Mouse (Mus musculus) cerebellum, postnatal 36 days (tissue): ENCODE results near the gene Zmiz1.

Source experiments
- DNase-seq, 2 experiments: peaks; one replicate each; pipeline ENCODE4 v3.0.0; 2021 to 2022; ENCODE audit warnings: mixed read lengths in 2 of 2

Gene Zmiz1

GRCm38 (mm10) chr14:25459016-25459393, at the start of gene Zmiz1:
Gene Zmiz1 (plus strand): TSS chr14:25459185.
- DNase-seq, result peak; percentile 93 to 95

DNA sequence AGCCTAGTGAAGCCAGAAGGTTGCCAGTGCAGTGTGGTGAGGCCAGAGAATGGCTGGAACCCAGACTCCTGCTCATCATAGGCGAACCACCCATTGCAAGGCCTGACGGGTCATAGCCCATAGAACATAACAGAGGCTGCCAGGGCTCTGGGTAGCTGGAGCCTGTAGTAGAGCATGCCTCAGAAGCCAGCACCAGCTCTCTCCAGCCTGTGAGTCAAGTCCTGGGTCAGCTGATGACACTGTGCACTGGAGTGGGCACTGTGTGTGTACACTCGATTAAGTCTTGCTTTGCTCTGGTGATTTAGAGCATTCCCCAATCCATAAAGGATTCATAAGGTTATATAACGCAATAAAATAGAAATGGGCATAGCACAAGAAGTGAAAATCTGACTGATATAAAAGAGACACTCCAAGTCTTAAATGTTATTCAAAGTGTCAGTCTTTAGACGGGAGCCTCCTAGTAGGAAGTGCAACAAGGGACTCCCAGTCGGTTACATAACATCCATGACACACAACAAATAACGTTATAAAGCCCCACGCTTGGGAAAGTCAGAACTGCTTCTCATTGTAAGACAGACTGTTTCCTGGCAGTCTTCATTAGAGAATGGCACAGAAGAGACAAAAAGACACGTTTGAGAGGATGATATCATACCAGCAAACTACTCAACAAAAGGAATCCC, 47.0 kb upstream of the Zmiz1 start:
- no peak for DNase-seq

- no peak for DNase-seq
Measured at GRCm38 (mm10) chr14:25412811-25413210, 46.2 kb upstream of the Zmiz1 start.

DNA sequence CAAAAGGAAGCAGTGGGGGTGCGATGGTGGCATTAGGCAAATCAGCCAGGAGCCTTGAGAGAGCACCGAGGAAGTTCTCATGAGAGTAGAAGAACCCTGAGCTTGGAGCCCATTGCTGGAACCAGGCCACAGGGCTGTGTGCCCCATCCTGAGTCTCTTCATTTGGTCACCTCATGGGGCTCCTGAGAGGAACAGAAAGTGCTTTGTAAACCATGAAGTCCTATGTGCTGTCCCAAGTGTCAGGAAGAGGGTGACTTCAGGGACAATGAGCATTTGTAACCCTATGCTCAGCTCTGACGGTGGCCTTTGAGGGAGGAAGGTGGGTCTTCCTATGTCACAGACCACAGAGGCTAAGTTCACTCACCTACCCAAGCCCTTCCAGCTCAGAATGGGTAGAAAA, 45.5 kb upstream of the Zmiz1 start:
- DNase-seq, result no peak

- DNase-seq, result no peak
Measured at GRCm38 (mm10) chr14:25414115-25414514, 44.9 kb upstream of the Zmiz1 start.

DNA sequence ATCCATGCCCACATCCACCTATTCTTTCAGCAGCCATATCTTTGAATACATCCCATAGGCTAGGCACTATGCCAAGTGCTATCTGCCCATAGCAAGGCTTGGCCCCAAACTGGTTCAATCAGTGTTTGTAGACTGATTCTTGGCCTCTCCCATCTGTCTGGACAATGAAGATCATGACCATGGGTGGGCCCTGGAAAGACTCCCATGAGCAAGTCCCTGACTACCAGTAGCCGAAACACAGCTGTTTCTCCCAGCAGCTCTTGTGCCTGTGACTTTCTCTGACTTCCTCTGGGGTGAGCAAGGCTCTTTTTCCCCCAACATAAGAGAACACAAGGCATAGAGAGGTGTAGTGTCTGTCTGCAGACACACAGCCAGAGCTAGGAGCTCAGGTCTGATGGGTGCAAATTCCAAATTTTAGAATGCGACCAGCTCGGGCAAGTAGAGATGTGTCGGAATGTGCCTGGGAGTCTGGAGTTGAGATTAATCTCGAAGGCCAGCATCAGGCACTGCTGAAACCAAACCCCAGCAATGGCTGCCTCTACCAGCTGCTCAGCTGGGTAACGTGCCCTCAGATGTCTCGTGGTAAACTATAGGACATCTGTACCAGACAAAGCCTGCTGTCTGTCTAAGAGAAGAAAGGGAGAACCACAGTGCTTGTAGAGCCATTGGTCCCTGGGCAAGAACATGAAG, 38.8 kb upstream of the Zmiz1 start:
- DNase-seq, result no peak

DNA sequence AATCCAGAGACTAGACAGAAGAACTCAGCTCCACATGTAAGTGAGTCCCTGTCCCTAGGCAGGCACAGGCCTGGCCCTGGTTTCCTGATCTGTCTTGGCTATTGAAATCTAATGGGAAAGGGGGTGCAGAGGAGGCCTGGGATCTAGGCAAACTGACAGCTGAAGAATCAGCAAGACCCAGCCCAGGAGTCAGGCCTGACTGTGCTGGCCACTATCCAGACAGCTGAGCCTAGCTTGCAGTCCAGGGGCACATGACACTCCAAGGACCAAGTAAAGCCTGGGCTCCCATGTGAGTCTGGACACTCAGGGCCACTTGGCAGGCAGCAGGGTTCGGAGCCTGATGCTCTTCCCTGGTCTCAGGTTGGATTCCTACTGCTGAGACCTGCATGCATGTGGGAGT, 38.0 kb upstream of the Zmiz1 start:
- no peak for DNase-seq

- DNase-seq, result peak; percentile 39 to 60
Measured at GRCm38 (mm10) chr14:25421596-25422001, 37.4 kb upstream of the Zmiz1 start.

DNA sequence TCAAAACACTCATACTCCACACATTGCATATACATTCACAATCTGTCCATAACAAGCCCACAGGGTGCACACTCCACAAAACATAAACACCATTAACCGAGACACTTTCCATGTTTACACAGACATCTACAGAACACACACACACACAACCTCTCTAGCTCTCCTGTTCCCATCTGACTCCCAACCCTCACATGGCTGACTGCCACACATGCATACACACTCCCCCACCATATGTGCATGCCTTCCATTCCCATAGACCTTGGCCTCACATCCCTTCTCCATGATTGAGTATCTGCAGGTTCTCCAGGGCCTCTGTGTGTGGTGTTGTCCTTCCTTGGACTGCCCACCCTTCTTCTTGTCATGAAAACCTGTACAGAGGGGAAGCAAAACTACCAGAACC, 36.0 kb upstream of the Zmiz1 start:
- no peak for DNase-seq

DNA sequence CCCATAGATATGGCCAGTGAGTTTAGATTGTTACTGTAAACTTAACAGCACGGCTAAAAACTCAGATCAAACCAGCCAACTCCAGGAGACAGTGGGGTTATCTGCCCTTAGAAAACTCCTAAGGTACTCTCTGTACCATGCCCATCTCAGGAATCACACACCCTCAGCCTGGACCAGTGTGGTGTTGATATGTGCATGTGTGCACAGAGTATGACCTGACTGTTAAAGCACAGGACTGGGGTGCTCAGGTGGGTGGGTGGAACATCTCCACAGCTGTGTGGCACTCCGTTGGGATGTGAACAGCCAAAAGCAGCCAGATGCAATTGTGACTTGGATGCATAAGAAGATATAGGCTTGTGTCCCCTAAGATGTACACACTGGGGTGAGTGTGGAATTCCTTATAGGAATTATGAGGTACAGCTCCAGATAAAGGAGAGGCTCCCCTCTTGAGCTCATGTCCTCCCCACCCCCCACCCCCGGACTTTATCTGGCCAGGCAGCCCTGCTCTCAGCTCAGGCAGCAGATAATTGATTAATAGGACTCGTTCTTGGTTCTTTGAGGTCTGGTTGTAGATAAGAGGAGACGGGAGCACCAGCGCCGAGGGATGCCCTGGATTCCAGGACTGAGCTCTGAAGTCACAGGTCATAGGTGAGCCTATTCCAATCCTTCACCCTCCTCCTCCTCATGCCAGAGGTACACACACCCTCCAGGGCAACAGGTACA, 35.1 kb upstream of the Zmiz1 start:
- DNase-seq, result no peak

DNA sequence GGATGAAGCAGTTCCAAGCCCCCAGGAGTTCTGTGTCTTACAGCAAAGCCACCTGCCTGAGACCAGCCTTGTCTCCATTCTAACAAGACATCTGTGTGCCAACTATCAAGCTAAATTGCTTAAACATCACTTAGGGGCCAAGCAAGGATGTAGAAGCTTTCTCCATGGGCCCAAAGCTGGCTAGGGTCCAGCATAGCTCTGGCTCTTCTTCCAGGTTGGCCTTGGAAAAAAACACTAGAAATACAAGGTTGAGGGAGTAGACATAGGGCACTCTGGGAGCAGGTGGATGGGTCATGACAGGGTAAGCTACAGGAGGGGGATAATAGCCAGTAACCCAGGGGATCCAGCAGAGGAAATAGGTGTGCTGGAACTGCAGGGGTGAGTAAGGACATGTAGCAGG, 20.7 kb upstream of the Zmiz1 start:
- no peak for DNase-seq

- DNase-seq, result no peak
Measured at GRCm38 (mm10) chr14:25440116-25440515, 18.9 kb upstream of the Zmiz1 start.

GRCm38 (mm10) chr14:25440777-25441176, 18.2 kb upstream of the Zmiz1 start:
- no peak for DNase-seq

GRCm38 (mm10) chr14:25441469-25441868, 17.5 kb upstream of the Zmiz1 start:
- no peak for DNase-seq

DNA sequence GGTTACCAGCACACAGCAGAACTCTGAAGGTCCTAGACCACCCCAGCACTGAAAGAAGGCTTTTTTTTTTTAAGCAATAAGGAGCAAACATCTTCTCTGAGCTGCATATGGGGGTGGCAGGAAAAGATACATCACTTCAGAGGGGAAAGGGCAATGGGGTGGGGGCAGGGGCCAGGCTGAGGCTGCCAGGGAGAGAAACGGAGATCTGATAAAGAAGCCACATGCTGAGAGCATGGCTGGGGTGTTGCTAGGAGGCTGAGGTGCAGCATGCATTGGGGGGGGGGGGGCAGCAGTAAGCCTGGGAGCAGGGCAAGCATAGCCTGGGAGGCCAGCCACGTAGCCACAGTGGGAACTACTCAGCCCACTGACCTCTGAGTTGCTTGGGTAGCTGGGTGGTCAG, 16.3 kb upstream of the Zmiz1 start:
- DNase-seq, result no peak

- no peak for DNase-seq
Measured at GRCm38 (mm10) chr14:25447136-25447775, 11.7 kb upstream of the Zmiz1 start.

DNA sequence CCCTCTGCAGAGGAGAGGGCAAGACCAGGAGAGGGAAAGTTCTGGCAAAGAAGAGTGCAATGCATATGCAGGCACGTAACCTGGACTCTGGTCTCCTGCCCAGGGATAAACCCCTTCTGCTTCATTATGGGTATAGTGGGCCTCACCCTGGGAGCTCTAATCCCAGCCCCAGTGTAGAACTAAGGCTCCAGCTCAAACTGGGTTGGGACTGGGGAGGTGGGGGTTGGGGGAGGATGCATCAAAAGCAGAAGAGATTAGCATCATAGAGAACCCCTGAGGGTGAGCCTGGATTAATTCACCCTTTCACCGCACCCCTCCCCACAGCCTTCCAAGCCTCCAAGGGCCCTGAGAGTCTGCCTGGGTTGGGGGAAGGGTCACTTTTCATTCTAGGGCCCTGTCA, 10.5 kb upstream of the Zmiz1 start:
- DNase-seq, result no peak

GRCm38 (mm10) chr14:25451099-25451667, 7.8 kb upstream of the Zmiz1 start:
- DNase-seq, result no peak

DNA sequence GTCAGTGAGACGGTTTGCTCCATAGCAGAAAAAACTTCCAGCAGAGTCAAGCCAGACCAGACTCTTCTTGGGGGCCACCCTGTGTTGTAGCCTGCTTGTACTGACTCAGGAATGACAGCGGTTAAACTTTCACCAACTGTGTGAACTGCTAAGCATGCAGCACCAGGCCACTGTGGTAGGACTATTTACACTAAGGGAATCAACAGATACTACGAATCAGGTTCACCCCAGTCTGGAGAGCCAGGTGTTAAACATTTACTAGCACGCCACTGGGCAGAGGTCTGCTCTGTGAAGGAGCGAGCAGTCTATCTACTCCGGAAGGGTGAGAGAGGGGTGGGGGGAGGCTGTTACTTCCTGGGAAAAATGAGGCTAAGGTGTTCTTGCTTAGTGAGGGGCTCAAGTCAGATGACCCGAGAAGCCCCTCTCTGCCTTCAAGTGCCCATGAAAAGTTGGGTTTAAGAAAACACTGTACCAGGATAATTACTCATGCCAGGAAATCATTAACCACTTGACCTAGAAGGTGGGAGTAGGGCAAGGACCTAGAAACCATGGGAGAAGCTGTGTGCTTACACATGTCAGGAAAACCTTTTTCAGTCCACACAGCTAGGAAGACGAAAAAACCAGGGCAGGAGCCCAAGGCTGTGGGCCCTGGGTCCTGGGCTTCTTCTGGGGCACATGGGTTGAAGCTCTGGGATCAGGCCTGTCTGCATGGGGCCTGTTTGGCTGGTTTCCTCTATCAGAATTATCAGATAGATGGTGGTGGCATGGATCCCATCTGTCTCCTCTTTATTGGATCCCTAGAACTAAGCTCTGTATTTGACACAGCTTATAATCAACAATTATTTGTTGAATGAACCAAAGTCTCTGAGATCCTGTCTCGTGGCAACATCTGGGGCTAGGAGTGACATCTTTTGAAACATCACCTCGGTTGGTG, 7.0 kb upstream of the Zmiz1 start:
- DNase-seq, result no peak

GRCm38 (mm10) chr14:25452633-25453025, 6.4 kb upstream of the Zmiz1 start:
- no peak for DNase-seq

GRCm38 (mm10) chr14:25454066-25454760, 4.8 kb upstream of the Zmiz1 start:
- peak; percentile 60 to 65 for DNase-seq
